Mouse (Mus musculus): ENCODE measurements at regions not wholly inside any gene's neighbourhood (a gene's known extent, or its start where the extent isn't known, plus 50 kb on each side); places are given as distances from the start of the nearest gene placed in this dataset.

GRCm38 (mm10) chr5:128483441-128483810, 50.5 kb upstream of the Tmem132d start:
- in situ Hi-C loops (cut with MboI, MseI): no loop called here

DNA sequence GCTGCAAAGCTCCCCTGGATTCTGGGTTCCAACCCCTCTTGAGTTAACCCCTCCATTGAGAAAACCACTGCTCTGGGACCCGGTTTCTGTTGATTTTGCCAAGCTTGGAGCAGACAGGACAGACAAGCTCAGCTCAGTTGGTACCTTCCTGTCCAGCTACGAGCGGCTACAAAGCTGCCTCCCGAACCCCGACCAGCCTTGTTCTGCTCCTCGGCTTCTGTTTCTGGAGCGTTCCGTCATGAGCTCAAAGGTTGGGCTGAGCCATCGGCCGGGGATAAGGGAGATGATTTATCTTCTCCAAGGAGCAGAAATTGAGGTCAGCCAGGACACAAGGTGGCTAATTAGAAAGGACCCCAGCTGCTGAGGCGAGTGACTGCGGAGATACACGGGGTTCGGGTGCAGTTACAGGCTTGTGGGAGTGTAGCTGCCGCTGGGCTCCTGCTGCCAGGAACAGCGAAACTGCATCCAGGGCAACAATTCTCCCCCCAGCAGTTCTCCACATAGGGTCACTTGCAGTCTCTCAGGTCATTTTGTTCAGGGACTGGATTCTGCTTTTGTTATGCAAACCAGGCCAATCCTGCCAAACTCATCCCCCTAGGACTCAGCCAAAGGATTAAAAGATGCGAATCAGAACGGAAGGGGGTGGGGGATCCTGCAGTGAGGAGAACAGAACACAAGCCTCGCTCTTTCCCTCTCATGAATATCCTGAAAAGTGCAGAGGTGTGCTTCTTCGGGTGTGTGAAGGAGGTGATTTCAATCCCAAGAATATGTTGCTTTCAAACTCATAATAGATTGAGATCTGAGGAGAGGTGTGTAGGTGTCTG, 50.0 kb upstream of the Tmem132d start:
- in situ Hi-C loops (cut with MboI, MseI): no loop called here
